Mouse (Mus musculus) testis, adult 2 months (tissue): ENCODE measurements around the gene Pcdh10. TPM values are rescaled to one million over a fixed set of nuclear protein-coding genes. Genes with fewer than 3 reads are reported as not detected.

Source experiments
- H3K27ac ChIP-seq: fragments of 200-500 bp; 2 replicates; pipeline ENCODE4 v1.5.1; 2012; ENCODE audit warnings: low read depth, low read length; ENCODE audit not compliant: control insufficient read depth, insufficient read depth
- H3K27me3 ChIP-seq: fragments of 200-500 bp; 2 replicates; pipeline ENCODE4 v1.6.1; 2012; ENCODE audit warnings: mild to moderate bottlenecking, low read length, moderate library complexity; ENCODE audit not compliant: control insufficient read depth, insufficient read depth
- H3K36me3 ChIP-seq: fragments of 200-500 bp; 2 replicates; pipeline ENCODE4 v1.6.1; 2012; ENCODE audit warnings: mild to moderate bottlenecking, low read length; ENCODE audit not compliant: control insufficient read depth, insufficient read depth
- H3K4me1 ChIP-seq: fragments of 200-500 bp; 2 replicates; pipeline ENCODE4 v1.6.1; 2012; ENCODE audit warnings: low read length; ENCODE audit not compliant: control insufficient read depth, insufficient read depth
- H3K4me3 ChIP-seq: fragments of 200-500 bp; 2 replicates; pipeline ENCODE4 v1.5.1; 2012; ENCODE audit warnings: low read depth, mild to moderate bottlenecking, low read length, moderate library complexity, mixed read lengths; ENCODE audit not compliant: control insufficient read depth
- CTCF ChIP-seq: fragments of 200-500 bp; IDR thresholded peaks from 2 replicates; pipeline ENCODE4 v1.5.1; 2012; ENCODE audit warnings: low read depth, mild to moderate bottlenecking, inconsistent platforms, low read length, moderate library complexity; ENCODE audit not compliant: control insufficient read depth, insufficient read depth, insufficient replicate concordance
- POLR2A ChIP-seq: fragments of 200-500 bp; IDR thresholded peaks from 2 replicates; pipeline ENCODE4 v1.6.1; 2012; ENCODE audit warnings: low read depth, mild to moderate bottlenecking, inconsistent platforms, low read length, moderate library complexity; ENCODE audit not compliant: control insufficient read depth
- polyA plus RNA-seq: library from polyadenylated mRNA; depleted of rRNA; stranded (reverse); fragments of >200 nt; gene quantifications from 2 replicates; pipeline ENCODE4 v1.2.3, GENCODE M21; 2012; rRNA removed

Pcdh10 gene
- polyA plus RNA-seq: 1.0 and 1.5 TPM in 2 replicates

DNA sequence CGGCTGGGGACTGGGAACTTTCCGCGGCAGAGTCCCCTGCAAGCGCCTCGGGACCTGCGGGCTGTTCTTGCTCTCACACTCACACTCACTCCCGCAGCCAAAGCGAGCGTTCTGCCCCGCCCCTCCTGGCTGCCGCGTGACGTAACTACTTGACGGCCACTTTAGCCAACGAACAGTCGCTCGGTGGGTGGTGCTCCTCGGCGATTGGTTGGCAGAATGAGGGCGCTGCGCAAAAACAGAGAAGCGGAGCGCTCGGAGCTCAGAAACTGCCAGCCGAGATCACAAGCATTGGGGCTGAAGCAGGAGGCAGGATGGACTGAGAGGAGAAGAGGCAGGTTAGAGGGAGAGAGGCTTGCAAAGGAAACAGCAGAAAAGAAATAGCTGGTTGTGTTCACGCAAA is at the start of gene Pcdh10:
Gene Pcdh10 (plus strand): TSS at position 254 of the 400 bp plus-strand sequence.
- peaks cover 3% of the 10 kb centered on the region; the same call in 1 of the 2 replicates for H3K27me3 ChIP-seq
- no peak within 1 kb of the TSS for H3K27ac ChIP-seq
- TF ChIP-seq CTCF (no peak), POLR2A (peak; percentile 33; the same call in 1 of the 2 replicates)
- H3K36me3 ChIP-seq: no peaks in the 10 kb centered on the region
- H3K4me1 ChIP-seq: peaks cover 33% of the 10 kb centered on the region
- H3K4me3 ChIP-seq: peak within 1 kb of the TSS; percentile 79

DNA sequence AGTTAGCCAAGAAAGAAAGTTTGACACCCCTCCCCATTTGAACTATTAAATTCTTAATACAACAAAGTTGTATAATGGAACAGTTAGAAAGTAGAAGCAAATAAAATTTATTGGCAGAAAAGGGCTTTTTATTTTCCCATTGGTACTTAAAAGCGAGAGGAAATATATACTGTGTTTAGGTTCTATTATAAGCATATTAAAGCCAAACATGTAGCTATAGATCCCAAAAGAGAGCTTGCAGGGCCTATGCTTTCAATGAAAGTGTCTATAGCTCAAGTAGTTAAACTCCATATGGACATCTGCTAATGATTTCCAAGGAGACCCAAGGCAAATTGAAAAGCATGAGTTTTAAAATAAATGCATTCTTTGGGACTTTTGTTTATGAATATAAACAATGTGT is 22.3 kb upstream of the Pcdh10 start:
- H3K27ac ChIP-seq: no peak overlapping the region
- no peak overlapping the region for H3K4me3 ChIP-seq
- H3K27me3 ChIP-seq: no peaks in the 10 kb centered on the region

GRCm38 (mm10) chr3:45368952-45369351 is 9.2 kb upstream of the Pcdh10 start:
- TF ChIP-seq POLR2A: no peak
- no peak for TF ChIP-seq CTCF
- no peaks in the 10 kb centered on the region for H3K4me1 ChIP-seq
- H3K27ac ChIP-seq: no peak overlapping the region
- no peak overlapping the region for H3K4me3 ChIP-seq
- H3K36me3 ChIP-seq: no peaks in the 10 kb centered on the region
- no peaks in the 10 kb centered on the region for H3K27me3 ChIP-seq

More for the DNA sequence above, 22.3 kb upstream of the Pcdh10 start:
- Histone ChIP-seq H3K36me3 (no peaks in the 10 kb centered on the region), H3K4me1 (no peaks in the 10 kb centered on the region)
- TF ChIP-seq POLR2A: no peak
- no peak for TF ChIP-seq CTCF

DNA sequence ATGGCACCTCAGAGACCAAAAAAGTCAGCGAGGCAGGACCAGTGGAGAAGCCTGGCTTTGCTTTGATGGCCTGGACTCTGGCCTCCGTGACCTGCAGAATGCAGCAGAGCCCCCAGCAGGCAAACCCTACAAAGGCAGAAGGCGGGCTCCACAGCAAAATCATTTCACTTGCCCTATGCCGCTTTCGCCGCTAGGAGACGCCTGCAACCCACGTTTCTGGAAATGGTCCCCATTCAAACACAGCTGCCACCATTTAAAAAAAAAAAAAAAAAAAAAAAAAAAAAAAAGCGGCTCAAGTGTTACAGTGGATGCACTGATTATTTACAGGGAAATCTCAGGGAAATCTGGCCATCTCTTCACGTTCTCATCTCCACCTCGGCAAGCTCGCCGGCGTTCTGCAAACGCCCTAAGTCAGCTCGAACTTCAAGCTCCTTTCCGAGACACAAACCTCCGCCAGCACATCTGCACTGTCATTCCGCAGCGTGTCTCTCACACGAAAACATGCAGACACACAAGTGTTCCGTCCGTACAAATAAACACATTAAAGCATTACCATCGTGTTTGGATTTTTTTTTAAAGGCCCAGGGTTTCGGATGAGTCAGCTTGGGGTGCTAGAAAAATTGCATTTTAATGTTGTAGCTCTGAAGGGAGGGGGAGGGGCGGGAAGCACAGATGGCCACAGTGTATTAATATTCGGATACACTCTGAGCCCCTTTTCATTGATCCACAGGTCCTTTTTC is 2.3 kb upstream of the Pcdh10 start:
- H3K4me3 ChIP-seq: peak overlapping the region; percentile 62

DNA sequence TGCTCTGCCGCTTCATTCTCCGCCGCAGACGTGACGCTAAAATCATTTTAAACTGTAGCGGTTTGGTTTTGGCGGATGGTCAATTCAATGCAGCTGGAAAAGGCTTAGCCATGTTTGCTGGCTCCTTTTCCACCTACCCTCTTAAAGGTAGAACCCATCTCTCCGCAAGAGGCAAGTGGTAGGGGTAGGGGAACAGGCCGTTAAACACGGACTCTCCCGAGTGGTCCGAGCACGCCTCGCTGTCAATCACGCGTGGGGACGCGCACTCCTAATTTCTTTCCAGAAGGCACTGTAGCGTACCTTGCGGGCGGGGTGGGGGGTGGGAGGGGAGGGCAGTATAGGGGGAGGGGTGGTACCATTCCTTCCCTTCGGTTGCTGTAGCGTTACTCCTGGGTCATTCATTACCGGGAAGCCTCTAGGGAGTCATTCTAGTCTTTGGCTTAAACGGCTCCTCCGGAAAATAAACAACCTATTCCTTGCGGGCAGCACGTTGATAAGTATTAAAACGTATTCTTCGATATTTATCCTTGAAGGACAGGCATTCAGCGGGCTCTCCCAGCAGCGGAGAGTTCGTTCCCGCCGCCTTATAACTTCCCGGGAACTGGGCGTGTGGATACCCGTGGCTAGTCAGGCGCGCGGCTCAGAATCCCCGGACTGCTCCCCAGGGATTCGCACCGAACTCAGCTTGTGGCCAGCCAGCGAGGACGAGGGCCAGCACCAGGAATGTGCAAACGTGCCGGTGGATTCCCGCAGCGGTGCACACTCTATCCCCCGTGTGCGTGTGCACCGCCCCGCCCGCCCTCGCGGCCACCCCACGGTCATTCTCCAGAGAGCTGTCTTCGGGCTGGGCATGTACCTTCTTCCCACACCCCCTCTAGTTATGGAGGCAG is 1.5 kb upstream of the Pcdh10 start:
- H3K36me3 ChIP-seq: no peaks in the 10 kb centered on the region
- TF ChIP-seq CTCF: no peak
- no peak for TF ChIP-seq POLR2A
- H3K4me1 ChIP-seq: peaks cover 33% of the 10 kb centered on the region
- H3K4me3 ChIP-seq: peak overlapping the region; percentile 68
- no peak overlapping the region for H3K27ac ChIP-seq
- H3K27me3 ChIP-seq: peaks cover 3% of the 10 kb centered on the region; the same call in 1 of the 2 replicates

More for the DNA sequence above, 2.3 kb upstream of the Pcdh10 start:
- TF ChIP-seq CTCF (peak; percentile 65; the same call in 1 of the 2 replicates), POLR2A (no peak)
- Histone ChIP-seq H3K27me3 (peaks cover 3% of the 10 kb centered on the region; the same call in 1 of the 2 replicates), H3K4me1 (peaks cover 30% of the 10 kb centered on the region), H3K36me3 (no peaks in the 10 kb centered on the region), H3K27ac (no peak overlapping the region)

DNA sequence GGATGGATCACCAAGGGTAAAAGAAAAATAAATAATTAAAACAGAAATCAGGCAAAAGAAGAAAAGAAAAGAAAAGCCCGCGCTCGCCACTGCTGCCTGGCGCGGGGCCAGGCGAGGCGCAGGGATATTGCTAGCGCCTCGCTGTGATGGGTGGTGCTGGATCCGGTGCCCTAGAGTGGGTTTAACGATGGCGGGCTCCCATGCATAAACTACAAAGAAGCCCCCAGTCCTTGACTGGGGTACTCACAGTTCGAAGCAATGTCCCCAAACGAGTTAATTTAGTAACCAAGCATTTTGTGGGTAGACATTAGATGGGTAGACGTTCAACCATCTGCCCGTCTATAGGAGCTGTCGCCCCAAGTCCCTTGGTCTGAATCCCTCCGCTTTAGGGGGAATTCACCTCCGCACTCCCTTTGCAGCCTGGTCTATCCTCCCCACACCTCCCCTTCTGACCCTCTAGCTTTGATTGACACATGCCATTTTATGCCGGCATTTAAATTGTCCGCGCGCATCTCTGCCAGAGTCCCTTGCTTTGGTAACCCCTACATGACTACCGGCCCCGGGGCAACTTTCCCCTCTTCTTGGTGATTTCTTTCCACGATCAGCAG is 703 bp upstream of the Pcdh10 start:
- Histone ChIP-seq H3K4me1 (peaks cover 33% of the 10 kb centered on the region), H3K27ac (no peak overlapping the region), H3K4me3 (peak overlapping the region; percentile 68), H3K27me3 (peaks cover 3% of the 10 kb centered on the region; the same call in 1 of the 2 replicates), H3K36me3 (no peaks in the 10 kb centered on the region)
- TF ChIP-seq POLR2A: no peak
